Mouse (Mus musculus) heart, embryonic 13.5 days (tissue): ENCODE data around the gene Vangl2. TPM values are rescaled to one million over a fixed set of nuclear protein-coding genes. Genes with fewer than 3 reads are reported as not detected.
A peak's percentile ranks its signal among the peaks of the same experiment; 100 is the strongest.

Experiments
- ATAC-seq: fragments of 200-750 bp; cut with Nextera tagmentation; 2 replicates; pipeline ENCODE4 v1.8.0; 2017; ENCODE audit warnings: moderate TSS enrichment; ENCODE audit not compliant: insufficient number of reproducible peaks, low FRiP score, low TSS enrichment; ENCODE audit errors: extremely low read depth
- H3K27ac ChIP-seq: fragments of 300-500 bp; sonication (generic); replicated peaks from 2 replicates; pipeline ENCODE4 v1.5.1; 2015; ENCODE audit warnings: moderate library complexity, mild to moderate bottlenecking, inconsistent platforms
- H3K27me3 ChIP-seq: fragments of 300-500 bp; sonication (generic); replicated peaks from 2 replicates; pipeline ENCODE4 v1.6.1; 2015; ENCODE audit warnings: mild to moderate bottlenecking, inconsistent platforms
- H3K36me3 ChIP-seq: fragments of 300-500 bp; sonication (generic); 2 replicates; pipeline ENCODE4 v1.6.1; 2015; ENCODE audit warnings: mild to moderate bottlenecking, inconsistent platforms
- H3K4me1 ChIP-seq: fragments of 300-500 bp; sonication (generic); 2 replicates; pipeline ENCODE4 v1.6.1; 2015; ENCODE audit warnings: inconsistent platforms
- H3K4me2 ChIP-seq: fragments of 300-500 bp; sonication (generic); 2 replicates; pipeline ENCODE4 v1.6.1; 2015; ENCODE audit warnings: inconsistent platforms, mild to moderate bottlenecking, moderate library complexity
- H3K4me3 ChIP-seq: fragments of 300-500 bp; sonication (generic); 2 replicates; pipeline ENCODE4 v1.5.1; 2015; ENCODE audit warnings: moderate library complexity, mild to moderate bottlenecking, inconsistent platforms
- H3K9ac ChIP-seq: fragments of 300-500 bp; sonication (generic); 2 replicates; pipeline ENCODE4 v1.6.1; 2015; ENCODE audit warnings: inconsistent platforms, mild to moderate bottlenecking, moderate library complexity
- H3K9me3 ChIP-seq: fragments of 300-500 bp; sonication (generic); 2 replicates; pipeline ENCODE4 v1.6.1; 2016; ENCODE audit warnings: inconsistent platforms
- WGBS: fragments of 180-500 bp; shearing (Covaris S2); methylation state at CpG from one replicate; pipeline ENCODE4 v1.1.7; 2015; ENCODE audit warnings: mixed read lengths; 5-methylcytosine and 5-hydroxymethylcytosine counted together
- polyA plus RNA-seq: library from polyadenylated mRNA; unstranded; fragments of >200 nt; fragmentation: Nextera tagmentation; extraction: Ambion mirVana; gene quantifications from 2 replicates; pipeline ENCODE4 v1.2.1, GENCODE M21; 2015

Vangl2 gene
- polyA plus RNA-seq, 1 experiment from 2014 or later: 9.3 TPM

DNA sequence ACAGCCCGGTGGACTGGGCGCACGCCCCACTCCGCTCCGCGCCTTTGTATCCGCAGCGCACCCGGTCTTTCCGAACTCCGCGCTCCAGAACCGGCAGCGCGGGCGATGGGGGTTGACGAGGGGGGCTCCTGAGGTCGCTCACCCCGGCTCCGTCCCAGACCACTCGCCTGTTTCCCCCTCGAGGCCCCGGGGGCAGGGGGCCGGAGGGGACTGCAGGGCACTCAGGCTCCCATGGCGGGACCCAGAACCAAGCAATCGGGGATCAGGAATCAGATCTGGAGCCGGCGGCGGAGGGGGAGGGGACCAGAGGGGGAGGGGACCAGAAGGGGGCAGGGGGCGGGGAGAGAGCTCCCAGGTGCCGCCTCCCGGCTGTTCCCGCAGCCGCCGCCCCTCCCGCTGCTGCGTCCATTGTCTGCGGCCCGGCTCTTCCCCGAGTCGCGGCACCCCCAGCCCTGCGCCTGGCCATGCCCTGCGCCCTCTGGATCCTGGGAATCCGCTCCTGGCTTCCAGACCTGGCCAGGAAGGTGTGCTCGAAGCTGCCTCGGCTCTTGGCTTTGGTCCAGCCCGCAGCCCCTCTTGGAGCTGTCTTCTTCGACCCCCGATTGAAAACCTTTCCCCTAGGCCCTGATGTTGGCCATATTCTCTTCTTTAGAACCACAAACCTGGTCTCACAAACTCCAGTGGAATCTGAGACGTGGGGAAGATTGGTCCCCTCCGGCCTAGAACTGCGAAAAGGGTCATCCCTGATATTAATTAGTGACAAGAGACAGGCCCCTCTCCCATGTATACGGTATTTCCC lies 1.0 kb downstream of the Vangl2 start:
- peak overlapping the region; percentile 82 for H3K4me2 ChIP-seq
- H3K4me1 ChIP-seq: peaks cover 33% of the 10 kb centered on the region
- peak; percentile 64 for ATAC-seq
- under 1% methylated on average over 44 of the region's 54 CpGs for WGBS
- H3K9me3 ChIP-seq: no peaks in the 10 kb centered on the region
- H3K27ac ChIP-seq: peak overlapping the region; percentile 91
- peak overlapping the region; percentile 97 for H3K9ac ChIP-seq
- 0 out of 2 replicates have a peak, but pooled peaks cover under 1% of the 10 kb centered on the region for H3K36me3 ChIP-seq
- H3K27me3 ChIP-seq: no peaks in the 10 kb centered on the region
- H3K4me3 ChIP-seq: peak overlapping the region; percentile 97

DNA sequence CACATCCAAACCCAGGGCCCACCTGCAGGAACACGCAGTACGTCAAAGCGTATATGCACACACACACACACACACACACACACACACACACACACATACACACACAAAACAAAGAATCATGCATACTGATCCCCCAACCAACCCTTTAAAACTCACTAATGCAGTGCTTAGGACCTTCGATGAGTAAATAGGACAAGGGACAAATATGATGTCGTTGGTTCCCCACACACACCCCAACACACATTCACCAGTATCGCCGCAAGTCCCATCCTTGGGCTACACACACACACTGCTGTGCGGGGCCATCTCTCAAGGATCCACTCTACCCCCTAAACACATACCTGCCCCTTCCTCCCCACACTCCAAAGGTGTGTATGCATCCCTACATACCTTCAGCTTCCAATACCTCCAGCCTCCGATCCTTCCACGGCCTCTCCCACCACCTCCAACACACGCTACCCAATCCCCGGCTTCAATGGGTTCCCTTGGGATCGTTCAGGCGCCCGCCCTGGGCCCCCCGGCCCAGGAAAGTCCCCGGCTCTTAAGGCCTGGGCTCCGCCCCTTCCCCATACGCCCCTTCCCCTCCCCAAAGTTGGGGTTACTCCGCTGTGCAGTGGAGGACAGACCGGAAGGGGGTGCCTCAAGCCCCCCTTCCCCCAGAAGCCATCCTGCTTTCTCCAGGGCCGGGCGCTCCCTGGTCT lies 1.9 kb downstream of the Vangl2 start:
- Histone ChIP-seq H3K4me2 (peak overlapping the region; percentile 82), H3K36me3 (0 out of 2 replicates have a peak, but pooled peaks cover 7% of the 10 kb centered on the region), H3K4me1 (peaks cover 33% of the 10 kb centered on the region), H3K9me3 (no peaks in the 10 kb centered on the region), H3K4me3 (peak overlapping the region; percentile 97), H3K27me3 (no peaks in the 10 kb centered on the region), H3K27ac (peak overlapping the region; percentile 91), H3K9ac (peak overlapping the region; percentile 97)
- WGBS: 6% methylated on average over 23 of the region's 23 CpGs
- peak; percentile 27; the same call in 1 of the 2 replicates for ATAC-seq

DNA sequence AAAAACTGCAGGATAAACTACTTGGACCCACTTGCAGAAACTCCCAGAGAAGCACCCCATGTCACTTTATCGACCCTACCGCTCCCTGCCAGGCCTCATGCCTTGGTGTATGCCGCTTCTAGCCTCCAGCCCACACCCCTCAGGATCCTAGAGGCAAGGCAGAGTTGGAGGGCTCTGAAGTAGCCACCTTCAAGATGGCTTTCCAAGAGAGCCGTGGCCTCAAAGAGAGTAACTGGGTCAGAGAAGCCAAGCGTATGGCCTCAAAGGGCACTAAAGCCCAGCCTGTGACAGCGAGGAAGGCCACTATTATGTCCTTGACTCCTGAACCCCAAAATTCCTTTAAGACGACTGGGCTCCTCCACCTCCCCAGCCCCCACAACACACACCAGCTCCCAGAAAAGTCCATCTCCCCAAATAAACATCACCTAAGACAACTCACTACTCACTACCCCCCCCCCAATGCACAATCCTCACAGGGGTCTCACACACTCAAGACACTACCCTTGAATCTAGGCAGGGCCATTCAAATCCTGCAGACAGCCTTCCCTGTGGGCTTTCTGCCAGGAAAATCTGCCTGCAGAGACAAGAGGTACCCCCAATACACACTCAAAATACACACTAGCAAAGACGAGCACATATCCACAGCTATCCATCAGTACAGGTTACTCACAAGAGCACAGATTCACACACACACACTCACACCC lies 2.9 kb downstream of the Vangl2 start:
- no peaks in the 10 kb centered on the region for H3K27me3 ChIP-seq
- H3K9ac ChIP-seq: peak overlapping the region; percentile 97
- peak overlapping the region; percentile 97 for H3K4me3 ChIP-seq
- H3K27ac ChIP-seq: 0 out of 2 replicates have a peak overlapping the region, but pooled peaks have one; percentile 12
- peak overlapping the region; percentile 82 for H3K4me2 ChIP-seq
- 60% methylated on average over 8 of the region's 8 CpGs for WGBS
- peaks cover 33% of the 10 kb centered on the region for H3K4me1 ChIP-seq
- ATAC-seq: no peak
- H3K36me3 ChIP-seq: 0 out of 2 replicates have a peak, but pooled peaks cover 7% of the 10 kb centered on the region
- no peaks in the 10 kb centered on the region for H3K9me3 ChIP-seq

DNA sequence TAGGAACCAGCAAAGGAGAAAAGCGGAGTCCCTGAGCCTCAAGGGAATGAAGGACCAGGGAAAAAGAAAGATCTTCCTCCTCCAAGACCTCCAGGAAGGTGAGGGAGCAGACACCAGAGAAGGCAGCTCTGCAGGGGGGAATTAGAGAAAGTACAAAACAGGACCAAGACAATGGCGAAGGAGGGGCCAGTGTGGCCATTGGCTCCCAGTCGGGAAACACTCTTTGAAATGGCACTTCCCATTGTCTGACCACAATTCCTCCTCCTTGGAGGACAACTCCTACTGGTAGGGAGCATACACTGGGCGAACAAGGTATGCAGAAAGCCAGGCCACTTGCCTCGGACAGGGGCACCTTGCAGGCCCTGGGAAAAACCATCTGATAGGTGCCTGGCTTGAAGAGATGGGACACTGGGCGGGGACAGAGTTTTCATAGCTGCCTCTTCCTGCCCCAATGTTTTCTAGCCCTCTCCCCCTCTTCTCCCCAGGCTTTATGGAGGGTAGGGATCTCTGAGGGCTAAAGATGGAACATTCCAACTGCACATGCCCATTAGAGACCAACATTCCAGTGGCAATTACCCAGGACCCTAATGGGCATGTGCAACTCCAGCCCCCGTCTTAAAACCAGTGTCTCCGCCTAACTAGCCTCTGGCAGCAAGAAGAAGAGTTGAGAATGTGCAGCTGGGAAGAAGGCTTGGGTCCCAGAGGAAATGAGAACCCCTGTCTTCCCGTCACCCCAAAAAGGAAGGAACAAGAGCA lies 3.9 kb downstream of the Vangl2 start:
- 60% methylated on average over 9 of the region's 9 CpGs for WGBS
- ATAC-seq: no peak
- 0 out of 2 replicates have a peak, but pooled peaks cover 7% of the 10 kb centered on the region for H3K36me3 ChIP-seq
- no peaks in the 10 kb centered on the region for H3K27me3 ChIP-seq
- peak overlapping the region; percentile 82 for H3K4me2 ChIP-seq
- peaks cover 35% of the 10 kb centered on the region for H3K4me1 ChIP-seq
- H3K27ac ChIP-seq: 0 out of 2 replicates have a peak overlapping the region, but pooled peaks have one; percentile 12
- no peaks in the 10 kb centered on the region for H3K9me3 ChIP-seq
- no peak overlapping the region for H3K4me3 ChIP-seq
- H3K9ac ChIP-seq: no peak overlapping the region

DNA sequence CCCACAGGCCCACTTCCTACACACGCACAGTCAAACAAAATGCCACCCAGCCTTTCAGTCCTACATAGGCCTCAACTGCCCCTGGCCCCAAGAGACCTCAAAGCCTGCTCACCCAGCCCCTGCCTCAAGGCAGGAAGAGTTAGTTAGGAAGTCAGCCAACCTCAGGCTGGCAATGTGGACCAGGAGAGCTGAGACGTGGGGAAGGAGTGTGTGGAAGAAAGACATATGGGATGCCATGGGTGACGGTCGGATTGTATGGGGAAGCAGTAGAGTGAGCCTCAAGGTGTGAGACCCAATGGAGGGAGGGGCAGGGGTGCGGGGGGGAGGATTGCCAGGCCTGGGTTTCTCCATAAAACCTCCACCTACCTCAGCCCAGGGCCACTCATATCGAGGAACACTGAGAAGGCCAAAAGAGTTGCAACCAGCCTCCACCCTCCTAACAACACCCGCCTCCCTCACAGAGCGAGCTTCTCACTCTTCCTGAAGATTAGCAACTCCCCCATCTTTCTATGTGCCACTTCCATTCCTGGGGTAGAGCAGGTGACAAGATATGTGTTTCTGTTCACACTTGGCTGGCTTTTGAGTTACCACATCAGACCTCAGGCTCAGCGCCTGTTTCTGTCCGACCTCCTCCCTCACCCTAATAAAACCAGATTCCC lies 8.3 kb downstream of the Vangl2 start:
- no peaks in the 10 kb centered on the region for H3K9me3 ChIP-seq
- no peak overlapping the region for H3K4me2 ChIP-seq
- H3K4me3 ChIP-seq: no peak overlapping the region
- peak overlapping the region; percentile 4; the same call in 1 of the 2 replicates for H3K9ac ChIP-seq
- 78% methylated on average over 10 of the region's 10 CpGs for WGBS
- H3K27me3 ChIP-seq: no peaks in the 10 kb centered on the region
- no peak overlapping the region for H3K27ac ChIP-seq
- no peak for ATAC-seq
- peaks cover 47% of the 10 kb centered on the region for H3K4me1 ChIP-seq
- 0 out of 2 replicates have a peak, but pooled peaks cover 7% of the 10 kb centered on the region for H3K36me3 ChIP-seq

DNA sequence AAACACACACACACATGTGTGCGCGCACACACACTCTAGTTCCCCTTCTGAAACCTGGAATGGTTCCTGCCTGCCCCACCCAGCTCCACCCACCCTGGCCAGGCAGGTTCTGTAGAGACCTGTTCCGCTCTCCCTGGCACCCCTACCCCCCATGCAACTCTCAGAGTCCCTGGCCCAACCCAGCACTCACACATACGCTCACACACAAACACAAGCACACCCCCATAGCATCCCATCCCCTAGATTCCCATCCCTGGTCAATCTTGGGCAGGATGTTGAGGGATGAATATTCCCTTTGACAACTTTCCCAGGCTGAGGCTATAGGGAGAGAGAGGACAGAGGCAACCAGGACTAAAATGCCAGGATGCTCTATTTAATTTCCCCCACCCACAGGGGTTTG lies 8.9 kb downstream of the Vangl2 start:
- Histone ChIP-seq H3K9me3 (no peaks in the 10 kb centered on the region), H3K36me3 (0 out of 2 replicates have a peak, but pooled peaks cover 7% of the 10 kb centered on the region), H3K4me3 (no peak overlapping the region), H3K4me1 (peaks cover 40% of the 10 kb centered on the region), H3K9ac (no peak overlapping the region; the same call in 1 of the 2 replicates), H3K27ac (no peak overlapping the region), H3K27me3 (no peaks in the 10 kb centered on the region), H3K4me2 (no peak overlapping the region)
- no peak for ATAC-seq
- 93% methylated on average over 4 of the region's 4 CpGs for WGBS

DNA sequence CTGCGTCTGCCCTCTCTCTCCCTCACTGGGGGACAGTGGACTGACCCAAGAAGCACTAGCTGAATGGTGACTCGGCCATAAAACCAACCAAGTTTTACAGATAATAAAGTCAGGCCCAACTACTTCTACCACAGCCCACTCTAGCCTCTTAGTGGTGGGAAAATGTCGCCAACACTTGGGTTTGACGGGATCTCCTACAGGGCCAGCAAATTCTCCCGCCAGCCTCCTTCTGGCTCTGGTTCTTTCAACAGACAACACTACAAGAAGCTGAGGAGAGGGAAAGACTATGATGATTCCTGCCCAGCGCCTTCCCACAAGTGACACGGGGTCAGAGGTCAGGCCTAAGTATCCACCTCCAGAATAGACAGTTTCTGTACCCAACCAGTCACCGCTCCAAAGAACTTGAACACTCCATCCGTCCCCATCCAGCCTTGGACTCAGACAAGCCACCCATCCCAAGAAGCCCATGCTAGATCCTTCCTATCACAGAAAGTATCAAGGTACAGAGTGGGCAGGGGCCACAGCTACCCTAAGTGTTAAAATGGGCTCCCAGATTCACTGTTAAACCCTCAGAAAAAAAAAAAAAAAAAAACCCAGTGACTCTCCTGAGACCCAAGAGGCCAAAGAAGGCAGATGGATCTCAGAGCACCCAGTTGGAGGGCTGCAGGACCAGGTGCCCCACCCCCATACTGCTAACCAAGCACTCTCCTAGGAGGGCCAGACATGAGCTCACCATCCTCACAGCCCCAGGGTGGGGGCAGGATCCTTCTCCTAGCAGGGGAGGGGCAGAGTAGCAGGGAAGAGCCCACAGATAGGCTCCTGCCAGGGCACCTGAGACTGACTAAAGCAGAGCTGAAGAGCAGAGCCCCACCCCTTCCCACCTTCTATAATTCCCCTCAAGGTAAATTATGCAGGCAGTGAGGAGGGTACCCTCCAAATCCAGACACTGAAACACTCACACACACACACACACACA lies 9.6 kb downstream of the Vangl2 start:
- no peaks in the 10 kb centered on the region for H3K9me3 ChIP-seq
- peaks cover 36% of the 10 kb centered on the region for H3K4me1 ChIP-seq
- no peak for ATAC-seq
- H3K4me2 ChIP-seq: no peak overlapping the region
- H3K9ac ChIP-seq: no peak overlapping the region
- no peak overlapping the region for H3K4me3 ChIP-seq
- 84% methylated on average over 9 of the region's 9 CpGs for WGBS
- no peak overlapping the region for H3K27ac ChIP-seq
- H3K27me3 ChIP-seq: no peaks in the 10 kb centered on the region
- 0 out of 2 replicates have a peak, but pooled peaks cover 7% of the 10 kb centered on the region for H3K36me3 ChIP-seq

DNA sequence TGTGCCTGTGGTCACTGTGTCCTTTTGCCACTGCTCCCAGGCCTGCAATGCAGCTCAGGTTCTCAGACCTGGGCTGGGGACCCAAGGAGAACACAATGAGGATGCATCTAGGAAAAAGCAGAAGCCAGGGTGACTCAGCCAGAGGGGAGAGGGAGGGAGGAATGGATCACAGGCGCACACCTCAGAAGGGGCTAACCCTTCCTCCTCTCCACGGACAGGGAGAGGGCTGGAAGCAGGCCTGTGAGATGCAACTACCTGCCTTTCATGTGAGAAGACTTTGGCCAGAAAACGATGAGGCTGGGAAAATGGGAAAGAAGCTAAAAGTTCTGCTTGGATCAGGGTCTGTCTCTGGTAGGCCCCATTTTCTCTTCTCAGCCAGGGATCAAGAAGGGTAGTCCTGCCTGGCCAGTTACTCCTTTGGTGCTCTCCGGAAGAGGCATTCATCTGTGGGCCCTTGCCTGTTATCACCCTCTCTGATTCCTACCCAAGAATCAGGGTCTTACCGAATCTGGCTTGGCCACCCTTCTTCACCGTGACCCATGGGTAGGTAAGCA lies 10.7 kb downstream of the Vangl2 start:
- Histone ChIP-seq H3K9ac (0 out of 2 replicates have a peak overlapping the region, but pooled peaks have one; percentile 14), H3K27ac (no peak overlapping the region), H3K9me3 (no peaks in the 10 kb centered on the region), H3K4me3 (no peak overlapping the region), H3K4me1 (peaks cover 40% of the 10 kb centered on the region), H3K27me3 (no peaks in the 10 kb centered on the region), H3K36me3 (peaks cover 13% of the 10 kb centered on the region), H3K4me2 (no peak overlapping the region)
- WGBS: 81% methylated on average over 6 of the region's 6 CpGs
- ATAC-seq: no peak
